Mouse (Mus musculus) spleen, adult 18-20 months (tissue): ENCODE measurements around the gene Gm20489.

Experiments used
- DNase-seq, 2 experiments: peaks; one replicate each; pipeline ENCODE4 v3.0.0; 2022; ENCODE audit warnings: mixed read lengths in 2 of 2

The Gm20489 gene

DNA sequence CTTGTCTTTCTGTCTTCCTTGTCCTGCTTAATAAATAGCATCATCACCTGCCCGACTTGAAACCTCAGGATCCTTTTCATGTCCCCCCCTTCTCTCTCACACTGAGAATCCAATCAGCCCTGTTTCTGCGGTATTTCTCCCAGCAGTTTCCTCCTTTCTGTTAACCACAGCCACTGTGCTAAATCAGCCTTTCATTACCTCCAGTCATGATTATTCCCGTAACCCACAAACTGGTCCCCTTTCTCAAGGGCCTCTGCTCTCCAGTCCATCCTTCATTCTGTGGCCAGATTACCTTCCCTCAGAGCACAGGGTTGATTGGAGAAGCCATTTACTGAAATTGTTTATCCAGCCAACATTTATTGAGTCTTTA, at the start of gene Gm20489:
Gm20489 (minus strand) TSS at position 269 of the 370 bp plus-strand sequence.
- DNase-seq: no peak

DNA sequence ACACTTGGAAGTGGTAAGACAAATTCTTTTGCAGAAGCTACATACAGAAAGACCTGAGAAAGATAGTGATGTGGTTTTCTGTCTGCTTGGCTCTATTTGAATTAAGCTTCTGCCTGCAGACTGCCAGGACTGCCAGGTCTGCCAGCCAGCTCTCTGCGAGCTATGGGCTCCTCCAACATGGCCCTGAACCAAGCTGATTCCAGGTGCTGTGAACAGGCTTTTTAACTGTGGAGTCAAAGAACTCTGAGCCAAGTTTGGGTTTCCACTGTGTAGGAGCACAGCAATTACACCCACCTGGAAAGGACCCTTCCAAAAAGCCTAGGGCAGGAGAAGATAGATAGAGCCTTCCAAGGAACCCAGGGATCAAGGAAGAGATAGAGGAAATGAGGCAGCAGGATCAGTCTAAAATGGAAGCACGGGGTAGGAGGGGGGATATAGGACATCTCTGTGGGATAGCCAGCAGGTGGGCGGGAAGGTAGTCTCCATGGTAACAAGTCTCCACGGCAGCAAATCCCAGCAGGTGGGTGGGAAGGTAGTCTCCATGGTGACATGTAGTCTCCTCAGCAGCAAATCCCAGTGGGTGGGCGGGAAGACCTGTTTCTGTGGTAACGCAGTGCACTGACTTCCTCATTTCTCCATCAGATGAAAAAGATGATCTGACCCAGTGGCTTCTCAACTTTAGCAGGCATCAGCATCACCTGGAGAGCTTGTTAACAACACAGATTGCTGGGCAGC, 45.0 kb upstream of the Gm20489 start:
- no peak for DNase-seq

- DNase-seq: no peak
Observed at GRCm38 (mm10) chrX:101309299-101309698, 40.5 kb upstream of the Gm20489 start.

GRCm38 (mm10) chrX:101304646-101305045, 35.8 kb upstream of the Gm20489 start:
- no peak for DNase-seq

DNA sequence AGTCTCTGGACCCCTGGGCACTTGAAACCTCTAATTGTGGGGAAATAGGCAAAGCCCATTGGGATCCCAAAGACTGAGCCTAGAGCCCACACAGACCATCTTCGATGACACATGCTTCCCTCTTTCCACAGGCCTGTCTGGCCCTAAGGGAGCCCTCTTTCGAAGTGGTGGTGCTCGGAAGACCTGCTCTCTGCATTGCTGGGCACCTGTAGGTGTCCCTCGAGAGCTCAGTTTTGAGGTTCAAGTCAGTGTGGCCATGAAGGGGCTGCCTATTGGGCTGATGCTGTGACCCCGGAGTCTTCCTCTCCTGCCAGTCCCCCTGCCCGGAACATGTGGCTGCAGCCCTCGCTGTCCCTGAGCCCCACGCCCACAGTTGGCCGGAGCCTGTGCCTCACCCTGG, 32.8 kb upstream of the Gm20489 start:
- DNase-seq: no peak

- DNase-seq: no peak
Observed at GRCm38 (mm10) chrX:101300427-101301030, 31.7 kb upstream of the Gm20489 start.

DNA sequence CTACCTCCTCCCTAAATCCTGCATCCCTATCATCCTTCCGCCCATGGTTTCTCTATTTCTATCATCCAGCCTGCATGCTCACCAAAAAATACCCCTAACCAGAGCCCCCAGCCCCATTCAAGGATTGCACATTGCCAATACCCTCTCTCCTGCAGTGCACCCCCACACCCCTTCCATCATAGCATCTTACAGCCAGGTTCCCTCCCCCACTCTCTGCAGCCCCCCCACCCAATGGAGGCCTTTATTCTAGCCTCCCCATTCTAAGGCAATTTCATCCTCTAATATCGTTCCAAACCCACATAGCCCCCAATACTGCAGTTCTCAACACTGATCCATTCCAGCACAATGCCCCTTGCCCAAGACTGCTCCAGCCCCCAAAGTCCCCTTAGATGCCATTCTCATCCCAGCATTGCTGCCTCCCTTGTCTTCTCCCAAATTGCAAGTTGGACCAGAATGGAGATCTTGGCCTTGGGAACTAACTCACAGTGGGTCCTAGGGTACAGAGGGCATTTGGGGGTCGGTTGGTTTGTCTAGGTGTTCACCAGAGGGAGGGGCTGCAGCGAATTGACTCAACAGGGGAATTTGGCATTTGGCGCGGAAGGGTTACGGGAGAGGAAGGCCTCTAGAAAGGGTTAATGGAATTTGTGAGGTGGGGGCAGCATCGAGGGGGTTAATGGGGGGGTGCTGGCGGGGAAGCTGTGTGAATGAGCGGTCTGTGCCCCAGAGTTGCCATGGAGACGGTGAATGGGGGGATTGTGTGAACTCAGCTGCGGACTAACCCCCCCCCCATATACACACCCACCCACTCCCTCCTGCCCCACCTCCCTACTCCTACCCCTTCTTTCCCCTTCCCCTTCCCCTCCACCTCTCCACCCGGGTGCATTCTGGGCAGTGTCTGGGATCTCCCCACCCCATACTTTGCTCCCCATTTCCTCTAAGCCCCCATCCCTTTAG, 30.9 kb upstream of the Gm20489 start:
- DNase-seq: no peak

DNA sequence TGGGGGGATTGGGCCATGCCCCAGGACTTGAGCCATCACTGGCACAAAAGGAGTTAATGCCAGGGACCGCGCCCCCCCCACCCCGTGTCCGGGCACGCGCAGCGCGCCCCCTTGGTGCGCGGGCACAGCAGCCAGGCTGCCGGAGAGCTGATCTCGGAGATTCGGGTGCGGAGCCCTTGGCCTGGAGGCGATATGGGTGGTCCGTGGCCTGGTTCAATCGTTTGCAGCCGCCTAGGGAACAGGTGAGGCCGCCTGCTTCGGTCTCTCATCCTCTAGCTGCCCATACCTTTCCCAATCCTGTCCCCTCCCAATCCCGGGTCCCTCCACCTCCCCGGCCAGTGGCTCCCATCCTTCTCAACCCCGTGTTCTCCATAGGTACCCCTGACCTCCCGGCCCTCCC, 30.2 kb upstream of the Gm20489 start, which contains the start of gene Nlgn3:
Nlgn3 (plus strand) TSS at position 114 of the 400 bp plus-strand sequence.
- no peak for DNase-seq

DNA sequence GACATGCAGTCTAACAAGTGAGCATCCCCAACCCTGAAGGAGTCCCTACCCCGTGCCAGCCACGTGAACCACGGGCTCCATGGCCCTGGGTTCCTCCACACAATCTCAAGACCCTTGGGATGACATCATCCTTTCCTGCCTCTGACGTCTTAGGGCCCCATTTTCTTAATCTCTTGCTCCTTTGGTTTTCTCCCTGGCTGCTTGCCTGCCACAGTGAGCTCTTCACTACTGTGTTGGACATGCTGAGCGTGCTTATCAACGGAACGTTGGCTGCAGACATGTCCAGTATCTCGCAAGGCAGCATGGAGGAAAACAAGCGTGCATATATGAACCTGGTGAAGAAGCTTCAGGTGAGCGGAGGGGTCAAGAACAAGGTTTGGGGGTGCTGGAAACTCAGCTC, 21.3 kb upstream of the Gm20489 start:
- no peak for DNase-seq

- no peak for DNase-seq
Observed at GRCm38 (mm10) chrX:101289037-101289436, 20.2 kb upstream of the Gm20489 start.

DNA sequence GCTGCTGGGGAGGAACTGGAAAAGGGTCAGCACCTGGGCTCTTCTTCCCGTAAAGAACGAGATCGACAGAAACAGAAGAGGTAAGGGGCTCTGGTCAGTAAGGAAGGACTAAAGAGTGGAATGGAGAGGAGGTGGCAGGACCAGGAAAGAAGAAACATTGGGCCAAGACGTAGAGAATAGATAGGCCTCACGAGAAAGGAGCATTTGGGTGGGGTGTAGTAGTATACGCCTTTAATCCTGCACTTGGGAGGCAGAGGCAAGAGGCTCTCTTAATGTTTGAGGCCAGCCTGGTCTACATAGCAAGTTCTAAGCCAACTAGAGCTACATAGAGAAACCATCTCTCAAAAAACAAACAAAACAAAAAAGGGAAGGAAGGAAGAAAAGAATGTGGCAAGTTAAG, 19.6 kb upstream of the Gm20489 start:
- no peak for DNase-seq

GRCm38 (mm10) chrX:101287543-101287942, 18.7 kb upstream of the Gm20489 start:
- DNase-seq: no peak

GRCm38 (mm10) chrX:101285953-101286670, 17.3 kb upstream of the Gm20489 start:
- no peak for DNase-seq

DNA sequence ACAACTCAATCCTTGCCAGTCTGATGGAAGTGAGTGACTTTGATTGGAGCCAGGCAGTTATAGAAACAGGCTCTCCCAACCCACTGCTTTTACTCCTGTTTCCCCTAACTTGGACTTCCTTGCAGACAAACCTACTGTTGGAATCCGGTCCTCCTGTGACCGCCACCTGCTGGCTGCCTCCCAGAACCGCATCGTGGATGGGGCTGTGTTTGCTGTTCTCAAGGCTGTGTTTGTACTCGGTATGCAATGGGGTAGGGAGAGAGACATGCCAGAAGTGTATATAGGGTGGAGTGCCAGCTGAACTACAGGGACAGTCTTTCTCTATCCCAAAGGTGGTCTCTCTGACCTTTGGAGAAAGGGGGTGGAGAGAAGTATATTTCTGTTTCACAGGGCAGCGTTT, 16.7 kb upstream of the Gm20489 start:
- peak; percentile 36 to 62 for DNase-seq

GRCm38 (mm10) chrX:101282813-101283212, 14.0 kb upstream of the Gm20489 start:
- DNase-seq: no peak

- DNase-seq: peak; percentile 87 to 89
Observed at GRCm38 (mm10) chrX:101273875-101274738, 5.3 kb upstream of the Gm20489 start, which contains the start of gene Med12. Gene Med12 (plus strand): TSS chrX:101274030.

- no peak for DNase-seq
Observed at GRCm38 (mm10) chrX:101273410-101273809, 4.6 kb upstream of the Gm20489 start.

DNA sequence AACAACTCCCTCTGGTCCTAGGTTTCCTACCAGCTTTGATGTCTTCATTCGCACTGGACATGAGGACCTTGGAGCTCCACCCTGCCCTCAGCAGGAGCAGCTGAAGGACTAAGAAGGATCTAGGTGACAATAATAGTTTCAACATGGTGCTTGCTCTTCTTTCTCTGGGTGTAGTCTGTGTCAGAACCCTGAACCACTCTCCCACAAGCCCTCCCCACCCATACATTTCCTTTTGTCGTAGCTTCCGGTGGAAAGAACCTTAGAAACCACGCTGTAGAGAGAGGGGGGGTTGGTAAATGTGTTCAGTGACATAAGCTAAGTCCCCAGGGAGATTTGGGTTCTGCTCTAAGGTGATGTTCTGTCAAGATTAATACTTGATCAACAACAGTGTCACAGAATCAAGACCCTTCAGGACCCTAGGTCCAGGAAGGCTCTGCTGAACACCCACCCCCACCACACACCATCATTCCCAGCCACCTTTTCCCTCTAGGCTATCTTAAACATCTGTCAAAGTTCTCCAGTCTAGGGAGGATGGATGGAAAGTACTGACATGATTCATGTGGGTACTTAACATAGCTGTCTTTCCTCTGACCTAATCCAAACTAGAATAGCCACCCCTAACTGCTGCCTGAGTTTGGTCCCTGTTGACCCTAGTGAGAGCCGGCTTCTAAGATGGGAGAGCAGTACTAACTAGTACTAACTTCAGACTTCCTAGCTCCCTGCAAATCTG, 633 bp downstream of the Gm20489 start, which contains the start of gene Il2rg:
Il2rg (minus strand) TSS at position 231 of the 730 bp plus-strand sequence.
- DNase-seq: peak; percentile 34 to 35

- no peak for DNase-seq
Observed at GRCm38 (mm10) chrX:101266631-101267030, 2.2 kb downstream of the Gm20489 start.

GRCm38 (mm10) chrX:101263892-101264291, 4.9 kb downstream of the Gm20489 start, which contains the start of gene Gm614:
Gene Gm614 (minus strand): TSS chrX:101263992.
- DNase-seq: no peak
